Mouse (Mus musculus): ENCODE results near the gene Treml1.

Gene Treml1

DNA sequence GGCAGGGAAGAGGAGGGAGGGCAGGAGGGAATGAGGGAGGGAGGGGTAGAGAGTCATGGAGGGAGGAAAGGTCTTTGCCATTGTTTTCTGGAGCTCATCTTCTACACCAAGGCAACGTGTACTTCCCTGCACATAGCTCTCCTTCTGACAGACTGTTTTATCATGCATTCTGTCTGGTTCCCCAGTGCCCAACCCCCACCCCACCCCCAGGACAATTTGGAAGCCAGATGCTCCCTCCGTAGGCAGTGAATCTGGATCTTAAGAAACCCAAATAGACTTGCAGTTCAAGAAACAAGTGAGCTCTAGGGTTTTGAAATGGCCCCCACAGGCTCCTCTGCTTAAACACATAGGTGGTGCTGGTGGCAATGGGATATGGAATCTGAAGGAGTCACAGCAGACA, 1.8 kb upstream of the Treml1 start:
- no peak for DNase-seq (ENCODE audit: low read depth, low spot score)

DNA sequence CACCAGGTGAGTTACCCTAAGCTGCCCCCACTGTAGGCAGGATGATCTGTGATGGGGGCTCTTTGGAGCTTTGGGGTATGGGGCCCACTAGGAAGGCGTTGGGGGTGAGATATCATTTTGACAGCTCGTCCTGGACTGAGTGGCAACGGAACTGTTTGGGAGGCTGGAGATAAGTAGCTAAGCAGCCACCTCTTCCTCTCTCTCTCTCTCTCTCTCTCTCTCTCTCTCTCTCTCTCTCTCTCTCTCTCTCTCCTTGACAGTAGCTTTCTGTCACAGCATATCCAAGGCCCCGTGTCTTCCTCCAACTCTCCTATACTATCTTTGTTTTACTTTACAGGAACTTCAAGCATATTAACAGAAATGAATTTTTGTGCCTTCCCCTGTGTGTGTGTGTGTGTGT, 746 bp downstream of the Treml1 start:
- DNase-seq (ENCODE audit: low read depth, low spot score): no peak

DNA sequence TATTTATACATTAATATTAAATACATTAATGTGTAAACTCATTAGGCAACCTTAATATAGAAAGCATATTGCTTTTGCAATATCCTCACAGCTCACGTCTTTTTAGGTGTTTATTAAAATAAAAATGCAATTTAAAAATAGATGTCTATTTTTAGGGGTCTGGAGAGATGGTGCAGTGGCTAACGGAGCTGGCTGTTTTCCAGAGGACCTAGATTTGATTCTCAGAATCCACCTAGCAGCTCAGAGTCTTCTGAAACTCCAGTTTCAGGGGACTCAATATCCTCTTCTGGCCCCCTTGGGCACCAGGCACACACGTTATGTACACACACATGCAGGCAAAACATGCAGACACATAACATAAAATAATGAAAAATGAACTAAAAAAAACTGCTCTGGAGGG, 2.6 kb downstream of the Treml1 start:
- no peak for DNase-seq (ENCODE audit: low read depth, low spot score)

DNA sequence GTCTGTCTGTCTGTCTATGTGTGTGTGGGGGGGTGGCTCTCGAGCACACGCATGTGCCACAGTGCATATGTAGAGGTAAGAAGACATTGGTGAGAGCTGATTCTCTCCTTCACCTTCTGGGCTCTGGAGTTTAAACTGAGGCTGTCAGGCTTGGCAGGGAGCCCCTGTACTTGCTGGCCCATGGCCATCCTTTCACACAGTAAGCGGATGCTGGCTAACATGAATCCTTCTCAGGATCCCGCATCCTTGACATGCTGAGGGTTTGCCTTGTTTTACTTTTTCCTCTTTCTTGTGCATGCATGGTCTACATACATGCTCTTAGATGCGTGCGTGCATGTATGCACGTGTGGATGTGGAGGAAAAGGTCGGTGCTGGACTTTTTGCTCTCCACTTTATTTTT, 3.2 kb downstream of the Treml1 start:
- no peak for DNase-seq (ENCODE audit: low read depth, low spot score)

DNA sequence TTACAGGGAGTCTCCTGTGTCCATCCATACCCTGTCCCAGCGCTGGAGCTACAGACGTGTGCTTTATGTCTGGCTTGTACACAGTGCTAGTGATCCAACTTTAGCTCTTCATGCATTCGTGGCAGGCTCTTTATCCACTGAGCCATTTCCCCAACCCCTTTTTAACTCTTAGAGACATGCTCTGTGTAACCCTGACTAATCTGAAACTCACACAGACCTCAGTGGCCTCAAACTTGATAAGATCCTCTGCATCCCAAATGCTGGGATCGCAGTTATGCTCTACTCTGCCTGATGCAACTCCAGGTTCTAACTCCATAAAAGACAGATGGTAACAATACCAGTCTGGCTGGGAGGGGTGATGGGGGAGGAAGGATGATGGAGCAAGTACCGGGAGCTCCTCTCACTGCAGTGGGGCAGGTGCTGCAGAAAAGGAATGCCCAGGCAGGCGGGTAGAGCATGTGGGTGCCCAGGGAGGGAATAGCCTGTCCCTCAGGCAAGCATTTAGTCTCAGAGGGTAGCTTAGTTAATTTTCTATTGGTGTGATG, 3.8 kb downstream of the Treml1 start:
- no peak for DNase-seq (ENCODE audit: low read depth, low spot score)

DNA sequence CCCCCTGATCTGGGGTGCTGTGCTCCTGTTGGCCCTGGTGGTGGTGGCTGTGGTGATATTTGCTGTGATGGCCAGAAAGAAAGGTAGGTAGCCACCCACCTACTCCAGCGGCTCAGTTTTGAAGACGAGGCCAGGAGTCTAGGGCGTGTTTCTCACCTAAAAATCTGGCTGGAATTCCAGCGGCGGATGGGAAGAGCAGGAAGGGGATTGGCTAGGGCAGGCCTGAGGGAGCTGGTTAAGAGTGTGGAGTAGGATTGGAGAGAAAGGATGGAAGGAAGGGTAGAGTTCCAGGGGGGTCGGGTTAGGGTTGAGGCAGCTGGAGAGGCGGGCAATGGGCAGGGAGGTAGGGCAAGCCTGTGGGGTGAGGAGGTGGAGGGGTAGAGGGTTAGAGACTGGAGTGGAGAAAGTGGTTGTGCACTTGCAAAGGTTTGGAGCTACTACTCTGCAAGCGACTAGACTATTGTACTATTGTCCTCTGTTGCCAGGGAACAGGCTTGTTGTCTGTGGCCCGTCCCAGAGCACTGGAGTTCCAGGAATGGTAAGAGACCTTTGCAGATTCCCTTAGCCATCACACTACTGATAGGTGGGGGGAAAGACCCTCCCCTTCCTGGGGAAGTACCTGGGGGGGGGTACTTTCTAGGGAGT, 5.9 kb downstream of the Treml1 start:
- no peak for DNase-seq (ENCODE audit: low read depth, low spot score)

DNA sequence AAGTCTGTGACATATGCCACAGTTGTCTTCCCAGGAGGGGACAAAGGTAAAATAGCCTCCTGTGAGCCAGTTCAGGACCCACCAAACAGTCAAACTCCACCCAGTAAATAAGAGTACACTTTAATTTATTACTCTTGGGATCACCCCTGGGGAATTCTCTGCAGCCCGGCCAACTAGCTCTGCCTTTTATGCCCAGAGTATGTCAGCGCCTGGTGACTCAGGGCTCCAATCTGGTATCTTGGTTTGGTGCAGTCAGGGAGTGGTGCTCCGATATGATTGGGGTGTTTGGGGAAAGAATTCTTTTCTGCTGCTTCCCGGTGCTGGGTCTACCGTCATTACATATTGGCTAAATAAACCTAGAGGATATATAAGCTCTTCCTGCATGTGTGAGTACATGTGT, 7.1 kb downstream of the Treml1 start:
- DNase-seq (ENCODE audit: low read depth, low spot score): no peak

DNA sequence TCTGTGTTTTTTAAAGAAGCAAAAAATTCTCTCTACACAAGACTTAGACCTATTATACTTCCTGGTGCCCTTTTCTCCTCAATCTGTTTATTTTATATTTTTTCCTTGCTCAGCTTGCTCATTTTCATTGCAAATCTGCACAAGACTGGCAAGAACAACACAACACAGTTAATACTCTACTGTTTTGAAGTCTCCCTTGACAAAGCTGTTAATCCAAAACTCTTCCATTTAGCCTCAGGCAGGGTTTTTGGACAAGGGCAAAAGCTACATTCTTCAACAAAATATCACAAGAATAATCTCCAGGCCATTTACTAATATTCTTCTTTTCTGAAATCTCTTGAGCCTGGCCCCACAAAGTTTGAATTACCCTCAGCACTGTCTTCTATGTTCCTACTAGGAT, 11.9 kb downstream of the Treml1 start:
- DNase-seq (ENCODE audit: low read depth, low spot score): no peak

DNA sequence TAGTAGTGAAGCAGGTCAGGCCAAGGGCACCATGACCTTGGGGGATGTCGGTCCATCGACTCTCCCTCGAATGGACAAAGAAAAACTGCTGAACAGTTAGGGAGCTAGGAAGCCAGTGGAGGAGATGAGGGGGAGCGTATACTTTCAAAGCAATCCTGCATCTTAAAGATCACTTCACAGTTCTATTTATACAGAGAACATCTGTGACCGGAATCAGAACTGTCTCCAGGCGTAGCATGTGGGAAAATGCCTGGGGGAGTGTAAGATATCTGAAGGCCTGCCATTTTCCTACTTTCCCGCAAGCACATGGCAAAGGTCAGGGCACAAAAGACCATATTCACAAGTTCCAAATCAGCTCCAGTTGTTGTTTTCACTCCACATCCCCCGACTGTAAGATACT, 13.3 kb downstream of the Treml1 start:
- DNase-seq (ENCODE audit: low read depth, low spot score): no peak

DNA sequence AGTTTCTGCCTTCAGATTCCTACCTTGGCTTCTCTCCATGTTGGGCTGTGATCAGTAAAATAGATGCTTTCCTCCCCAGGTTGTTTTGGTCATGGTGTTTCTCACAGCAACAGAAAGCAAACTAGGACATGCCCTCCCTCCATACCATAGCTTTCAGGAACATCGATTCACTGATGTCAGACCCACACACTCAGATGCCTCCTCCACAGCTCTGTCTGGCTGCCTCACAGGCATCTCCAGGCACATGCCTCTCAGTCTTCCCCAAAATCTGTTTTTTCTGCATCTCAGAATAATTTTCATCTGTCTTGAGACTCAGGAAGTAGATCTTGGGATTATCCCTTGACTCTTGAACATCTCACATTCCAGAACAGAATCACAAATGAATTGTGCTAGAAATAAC, 16.4 kb downstream of the Treml1 start:
- DNase-seq (ENCODE audit: low read depth, low spot score): no peak

DNA sequence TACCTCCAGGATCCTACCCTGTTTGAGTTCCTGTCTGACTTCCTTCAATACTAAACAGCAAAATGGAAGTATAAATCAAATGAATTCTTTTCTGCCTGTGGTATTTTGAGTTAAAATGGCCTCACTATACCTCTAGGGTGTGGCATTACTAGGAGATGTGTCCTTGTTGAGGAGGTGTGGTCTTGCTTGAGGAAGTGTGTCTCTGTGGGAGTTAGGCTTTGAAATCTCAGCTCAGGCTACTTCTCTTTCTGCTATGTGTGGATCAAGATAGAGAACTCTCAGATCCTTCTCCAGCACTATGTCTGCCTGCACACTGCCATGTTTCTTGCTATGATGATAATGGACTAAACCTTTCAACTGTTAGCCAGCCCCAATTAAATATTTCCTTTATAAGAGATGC, 19.3 kb downstream of the Treml1 start:
- no peak for DNase-seq (ENCODE audit: low read depth, low spot score)

DNA sequence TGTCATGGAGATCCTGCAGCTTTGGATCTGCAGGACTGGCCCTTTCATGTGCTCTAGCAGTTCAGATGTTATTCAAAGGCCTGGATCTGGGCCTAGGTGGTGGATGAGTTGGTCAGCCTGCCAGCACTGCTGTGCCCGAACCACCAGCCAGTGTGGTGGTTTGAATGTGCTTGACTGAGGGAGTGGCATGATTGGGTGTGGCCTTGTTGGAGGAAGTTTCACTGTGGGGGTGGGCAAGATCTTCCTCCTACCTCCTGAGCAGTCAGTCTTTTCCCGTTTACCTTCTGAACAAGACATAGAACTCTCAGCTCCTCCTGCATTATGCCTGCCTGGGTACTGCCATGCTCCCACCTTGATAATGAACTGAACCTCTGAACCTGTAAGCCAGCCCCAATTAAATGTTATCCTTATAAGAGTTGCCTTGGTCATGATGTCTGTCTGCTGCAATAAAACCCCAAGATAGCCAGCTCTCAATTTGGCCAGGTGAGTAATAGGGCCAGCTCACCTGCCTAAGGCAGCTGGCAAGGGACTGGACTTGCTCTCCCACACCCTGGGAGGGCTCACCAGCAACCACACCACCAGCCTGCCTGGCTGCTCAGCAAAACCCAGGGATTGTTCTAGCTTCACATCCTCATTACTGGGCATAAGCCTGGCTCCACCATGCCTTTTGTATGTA, 26.2 kb downstream of the Treml1 start:
- no peak for DNase-seq (ENCODE audit: low read depth, low spot score)

DNA sequence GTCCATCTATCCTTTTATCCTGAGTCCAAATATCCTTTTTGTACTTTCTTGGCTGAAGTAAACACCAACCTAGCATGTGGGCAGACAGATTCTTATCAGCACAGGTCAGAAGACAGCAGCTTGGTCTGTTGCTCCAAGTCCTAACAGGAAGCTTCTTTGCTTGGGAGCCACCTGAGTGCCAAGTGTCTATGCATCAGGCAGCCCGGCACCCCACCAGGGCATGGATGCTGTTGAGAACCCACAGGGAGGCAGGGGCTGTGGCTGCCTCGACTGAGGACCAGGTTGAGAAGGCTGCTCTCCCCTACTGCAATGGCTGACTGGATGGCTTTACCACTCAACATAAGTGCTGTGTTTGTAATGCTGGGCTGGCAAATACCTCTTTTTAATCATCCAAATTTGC, 28.9 kb downstream of the Treml1 start:
- no peak for DNase-seq (ENCODE audit: low read depth, low spot score)

DNA sequence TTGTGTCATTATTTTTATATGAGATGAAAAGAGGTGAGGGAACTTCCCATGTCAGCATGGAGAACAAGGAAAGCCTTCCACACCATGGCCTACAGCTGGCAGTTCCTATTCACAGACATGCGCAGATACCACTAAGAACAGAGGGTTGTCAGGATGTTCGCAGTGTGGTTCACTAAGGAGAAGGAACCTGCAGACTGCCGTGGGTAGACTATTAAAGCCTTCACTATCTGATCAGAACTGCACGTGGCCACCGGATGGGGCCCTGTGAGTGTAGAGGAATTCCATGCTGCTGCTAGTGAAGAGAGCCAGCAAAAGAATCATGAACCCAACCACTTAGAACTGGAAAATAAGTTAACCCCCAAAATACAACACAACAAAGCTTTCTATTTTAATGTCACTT, 29.7 kb downstream of the Treml1 start:
- no peak for DNase-seq (ENCODE audit: low read depth, low spot score)

DNA sequence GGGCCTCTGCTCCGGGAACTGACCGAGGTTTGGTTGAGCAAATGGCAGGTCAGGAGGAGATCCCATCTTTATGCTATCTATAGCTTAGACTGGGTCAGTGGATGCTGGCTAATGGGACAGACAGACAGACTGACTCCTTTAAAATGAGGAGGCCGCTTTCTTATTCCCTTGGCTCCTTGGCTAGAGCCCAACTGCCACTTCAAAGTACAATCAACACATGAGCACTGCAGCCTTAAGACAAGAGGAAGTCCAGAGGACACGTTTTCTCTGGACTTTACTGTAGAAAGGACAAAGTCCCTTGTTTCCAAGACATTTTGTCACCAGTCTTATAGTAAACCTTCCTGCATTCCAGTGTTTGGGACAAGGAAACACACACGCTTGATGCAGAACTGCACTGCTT, 31.7 kb downstream of the Treml1 start:
- DNase-seq (ENCODE audit: low read depth, low spot score): no peak

DNA sequence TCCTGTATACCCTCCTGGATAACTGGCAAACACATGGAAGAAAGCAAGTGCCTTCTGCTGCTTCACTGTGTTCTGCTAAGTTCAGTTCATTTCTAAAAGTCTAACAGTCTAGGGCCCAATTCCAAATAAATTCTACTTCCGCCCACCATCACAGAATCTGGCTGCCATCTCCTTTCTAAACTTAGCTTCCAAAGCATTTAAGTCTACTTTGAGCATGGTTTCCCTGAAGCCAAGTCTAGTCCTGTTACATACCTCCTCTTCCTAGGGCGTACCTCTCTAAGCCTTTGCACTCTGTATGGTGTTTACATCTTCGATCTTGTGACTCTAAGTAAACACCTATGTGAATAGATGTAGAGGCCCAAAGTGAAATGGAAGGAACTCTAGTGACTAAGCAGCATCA, 32.9 kb downstream of the Treml1 start:
- DNase-seq (ENCODE audit: low read depth, low spot score): no peak

DNA sequence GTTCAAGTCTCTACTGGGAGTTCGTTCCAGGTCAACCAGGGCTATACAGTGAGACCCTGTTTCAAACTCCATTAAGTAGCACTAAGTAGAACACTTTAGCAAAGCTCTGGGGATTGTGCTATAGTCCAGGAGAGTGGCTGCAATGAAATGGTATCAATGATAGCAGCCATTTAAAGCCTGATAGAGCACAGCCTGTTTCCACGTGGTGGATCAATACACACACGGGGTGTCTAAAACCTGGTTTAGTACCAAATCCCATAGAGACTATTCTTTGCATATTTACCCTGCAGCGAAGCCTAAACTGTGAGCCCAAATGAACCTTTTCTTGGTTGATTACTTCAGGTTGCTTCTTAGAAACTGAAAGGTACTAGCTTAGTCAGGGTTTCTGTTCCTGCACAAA, 42.0 kb downstream of the Treml1 start:
- no peak for DNase-seq (ENCODE audit: low read depth, low spot score)

DNA sequence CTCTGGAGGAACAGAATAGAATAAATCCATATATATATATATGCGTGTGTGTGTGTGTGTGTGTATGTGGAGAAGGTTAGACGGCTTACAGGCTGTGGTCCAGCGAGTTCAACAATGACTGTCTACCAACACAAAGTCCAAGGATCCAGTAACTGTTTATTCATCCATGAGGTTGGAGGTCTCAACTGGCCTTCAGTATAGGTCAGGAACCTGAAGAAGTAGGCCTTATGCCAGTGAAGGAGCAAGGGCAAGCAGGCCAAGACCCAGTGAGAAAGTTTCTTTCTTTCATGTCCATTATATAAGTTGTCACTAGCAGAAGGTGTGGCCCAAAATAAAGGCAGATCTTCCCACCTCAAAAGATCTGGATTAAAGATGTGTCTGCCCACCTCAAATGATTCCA, 43.0 kb downstream of the Treml1 start:
- DNase-seq (ENCODE audit: low read depth, low spot score): no peak

DNA sequence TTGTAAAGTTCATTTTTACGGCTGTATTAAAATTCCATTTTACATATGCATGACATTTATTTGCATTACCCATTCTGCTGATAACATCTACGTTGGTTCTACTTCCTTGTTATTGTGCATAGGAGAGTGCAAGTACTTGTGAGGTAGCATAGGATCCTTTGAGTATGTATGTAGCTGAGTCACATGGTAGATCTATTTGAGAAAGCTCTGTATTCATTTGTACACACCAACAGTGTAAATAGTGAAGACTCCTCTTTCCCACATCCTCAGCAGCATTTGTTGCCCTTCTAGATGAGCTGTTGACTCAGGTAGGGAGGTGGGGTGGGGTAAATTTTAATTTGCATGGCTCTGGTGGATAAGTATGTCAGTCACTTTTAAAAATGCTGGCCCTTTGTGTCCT, 44.1 kb downstream of the Treml1 start:
- DNase-seq (ENCODE audit: low read depth, low spot score): no peak

DNA sequence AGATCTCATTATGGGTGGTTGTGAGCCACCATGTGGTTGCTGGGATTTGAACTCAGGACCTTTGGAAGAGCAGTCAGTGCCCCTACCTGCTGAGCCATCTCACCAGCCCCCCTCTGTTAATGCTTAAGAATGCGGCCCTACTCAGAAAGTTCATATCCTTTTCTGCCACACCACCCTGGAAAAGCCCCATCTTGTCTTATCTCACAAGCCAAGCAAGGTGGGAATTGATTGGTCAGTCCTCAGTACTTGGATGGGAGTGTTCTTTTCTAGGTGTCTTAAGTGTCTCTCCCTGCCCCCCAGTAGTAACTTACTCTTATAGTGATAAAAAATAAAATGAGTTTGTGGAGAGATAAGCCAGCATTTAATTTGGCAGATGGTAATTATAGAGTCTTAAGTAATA, 45.0 kb downstream of the Treml1 start:
- no peak for DNase-seq (ENCODE audit: low read depth, low spot score)

DNA sequence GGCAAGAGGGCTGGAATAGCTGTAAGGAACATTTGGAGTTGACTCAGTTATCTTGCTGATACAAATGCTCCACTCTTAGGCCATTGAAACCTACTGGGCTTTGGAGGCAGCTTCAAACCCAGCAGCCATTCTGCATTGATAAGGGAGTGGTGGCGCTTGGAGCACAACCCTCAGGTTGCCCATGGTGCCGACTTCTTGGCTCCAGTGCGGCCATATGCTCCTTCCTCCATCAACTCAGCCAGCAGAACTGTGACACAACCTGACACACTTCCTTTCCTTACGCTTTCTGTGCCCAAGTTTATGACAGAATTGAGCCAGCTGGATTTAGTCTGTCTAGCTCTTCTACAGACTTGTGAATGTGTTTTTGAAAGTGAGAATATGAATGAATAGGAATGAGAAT, 47.4 kb downstream of the Treml1 start:
- DNase-seq (ENCODE audit: low read depth, low spot score): no peak

DNA sequence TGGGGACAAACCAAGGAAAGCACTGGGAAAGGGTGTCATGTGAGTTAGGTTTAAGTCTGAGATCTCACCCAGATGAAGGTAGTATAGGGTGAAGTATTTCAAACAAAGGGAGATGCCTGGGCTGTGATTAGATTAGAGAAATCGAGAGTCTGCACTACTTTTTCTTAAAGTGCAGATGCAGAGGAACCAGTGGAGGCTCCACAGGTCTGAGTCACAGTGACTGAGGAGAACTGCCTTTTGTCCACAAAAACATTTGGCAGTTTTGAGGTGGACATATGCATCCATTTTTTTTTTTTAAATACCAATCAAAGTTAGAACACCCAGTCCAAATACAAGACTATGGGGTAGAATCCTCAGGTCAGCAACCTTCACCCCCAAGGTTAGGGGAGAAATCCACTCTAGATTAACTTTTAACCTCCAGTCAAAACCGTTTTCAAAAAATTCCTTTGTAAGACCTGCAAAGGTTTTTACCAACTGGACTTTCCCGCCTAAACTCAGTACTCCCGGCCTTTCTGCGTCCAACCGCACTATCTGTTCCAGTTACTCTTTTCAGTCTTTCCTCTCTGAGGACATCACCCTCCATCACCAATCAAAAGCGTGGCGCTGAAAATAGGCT, 48.3 kb downstream of the Treml1 start:
- DNase-seq (ENCODE audit: low read depth, low spot score): peak; percentile 12
